Mouse (Mus musculus) spleen, postnatal 36 days (tissue): ENCODE data around the gene Elovl4.

ENCODE experiments used
- DNase-seq, 2 experiments: peaks; one replicate each; pipeline ENCODE4 v3.0.0; 2022; ENCODE audit warnings: low spot score in 2 of 2, mixed read lengths in 1 of 2

The Elovl4 gene

GRCm38 (mm10) chr9:83805977-83806815 is at the start of gene Elovl4:
Gene Elovl4 (minus strand): TSS chr9:83806277.
- peak; percentile 4 to 21 for DNase-seq

- no peak for DNase-seq
Observed at GRCm38 (mm10) chr9:83852464-83852863, 46.4 kb upstream of the Elovl4 start.

GRCm38 (mm10) chr9:83834748-83835313 is 28.8 kb upstream of the Elovl4 start:
- DNase-seq = no peak

GRCm38 (mm10) chr9:83833811-83834747 is 28.0 kb upstream of the Elovl4 start, which contains the start of gene Ttk:
Gene Ttk (plus strand): TSS chr9:83834689.
- DNase-seq = peak; percentile 86 to 91

GRCm38 (mm10) chr9:83831152-83831551 is 25.1 kb upstream of the Elovl4 start:
- no peak for DNase-seq

GRCm38 (mm10) chr9:83829896-83830295 is 23.8 kb upstream of the Elovl4 start:
- DNase-seq = no peak

GRCm38 (mm10) chr9:83822925-83823324 is 16.8 kb upstream of the Elovl4 start:
- DNase-seq = no peak

- DNase-seq = no peak
Observed at GRCm38 (mm10) chr9:83820976-83821375, 14.9 kb upstream of the Elovl4 start.

GRCm38 (mm10) chr9:83819188-83819587 is 13.1 kb upstream of the Elovl4 start:
- DNase-seq = no peak

GRCm38 (mm10) chr9:83807562-83807961 is 1.5 kb upstream of the Elovl4 start:
- peak; percentile 10 to 38 for DNase-seq

GRCm38 (mm10) chr9:83805164-83805976 is 707 bp downstream of the Elovl4 start:
- DNase-seq = no peak

GRCm38 (mm10) chr9:83804341-83804740 is 1.7 kb downstream of the Elovl4 start:
- no peak for DNase-seq

GRCm38 (mm10) chr9:83797898-83798297 is 8.2 kb downstream of the Elovl4 start:
- no peak for DNase-seq

GRCm38 (mm10) chr9:83796875-83797274 is 9.2 kb downstream of the Elovl4 start:
- DNase-seq = no peak

- no peak for DNase-seq
Observed at GRCm38 (mm10) chr9:83789326-83789725, 16.8 kb downstream of the Elovl4 start.

GRCm38 (mm10) chr9:83785501-83785900 is 20.6 kb downstream of the Elovl4 start:
- DNase-seq = no peak

- no peak for DNase-seq
Observed at GRCm38 (mm10) chr9:83778317-83778960, 27.6 kb downstream of the Elovl4 start.

- DNase-seq = no peak
Observed at GRCm38 (mm10) chr9:83761318-83761717, 44.8 kb downstream of the Elovl4 start.

GRCm38 (mm10) chr9:83731877-83732276 is 74.2 kb downstream of the Elovl4 start:
- DNase-seq = no peak

- DNase-seq = no peak
Observed at GRCm38 (mm10) chr9:83730836-83731235, 75.2 kb downstream of the Elovl4 start.
